Mouse (Mus musculus): ENCODE results near the gene Tspo2.
A peak's percentile ranks its signal among the peaks of the same experiment; 100 is the strongest.

Tspo2 gene

DNA sequence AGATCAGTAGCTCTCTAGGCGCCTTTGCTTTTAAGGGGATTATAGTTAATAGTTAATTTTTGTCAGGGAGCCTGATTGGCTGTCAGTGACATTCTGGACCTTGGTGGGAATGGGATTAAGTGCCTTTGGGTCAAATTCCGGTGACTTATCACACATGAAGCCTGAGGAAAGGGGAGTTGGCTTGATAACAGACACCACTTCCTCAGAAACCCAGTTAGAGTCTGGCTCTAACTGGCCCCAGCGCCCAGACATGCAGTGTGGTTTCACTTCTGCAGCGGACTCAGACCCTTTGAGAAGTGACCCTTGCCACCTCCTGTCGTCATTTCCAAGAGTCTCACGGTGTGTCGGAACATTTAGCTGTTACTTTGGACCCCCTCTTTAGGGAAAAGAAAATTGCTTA is 33.1 kb downstream of the Tspo2 start:
- no peak for DNase-seq (ENCODE audit: low read depth, low spot score)

DNA sequence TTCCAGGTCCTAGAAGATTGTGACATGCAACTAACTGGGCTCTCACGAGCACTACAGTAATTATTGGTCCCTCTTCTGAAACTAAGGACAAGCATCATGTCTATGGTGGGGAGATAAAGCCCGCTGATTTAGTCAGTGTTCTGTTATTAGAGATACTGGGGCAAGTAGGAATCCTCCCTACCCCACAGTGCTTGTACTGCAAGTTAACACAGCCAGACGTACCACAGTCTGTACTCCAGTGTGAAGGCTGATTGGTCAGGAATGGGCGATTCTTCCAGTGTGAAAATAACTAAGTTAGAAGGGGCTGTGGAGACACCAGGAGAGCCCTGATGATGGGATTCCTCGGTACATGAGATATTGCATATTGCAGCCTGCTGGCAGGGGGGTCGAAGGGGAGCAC is 33.8 kb downstream of the Tspo2 start:
- DNase-seq (ENCODE audit: low read depth, low spot score), result no peak

DNA sequence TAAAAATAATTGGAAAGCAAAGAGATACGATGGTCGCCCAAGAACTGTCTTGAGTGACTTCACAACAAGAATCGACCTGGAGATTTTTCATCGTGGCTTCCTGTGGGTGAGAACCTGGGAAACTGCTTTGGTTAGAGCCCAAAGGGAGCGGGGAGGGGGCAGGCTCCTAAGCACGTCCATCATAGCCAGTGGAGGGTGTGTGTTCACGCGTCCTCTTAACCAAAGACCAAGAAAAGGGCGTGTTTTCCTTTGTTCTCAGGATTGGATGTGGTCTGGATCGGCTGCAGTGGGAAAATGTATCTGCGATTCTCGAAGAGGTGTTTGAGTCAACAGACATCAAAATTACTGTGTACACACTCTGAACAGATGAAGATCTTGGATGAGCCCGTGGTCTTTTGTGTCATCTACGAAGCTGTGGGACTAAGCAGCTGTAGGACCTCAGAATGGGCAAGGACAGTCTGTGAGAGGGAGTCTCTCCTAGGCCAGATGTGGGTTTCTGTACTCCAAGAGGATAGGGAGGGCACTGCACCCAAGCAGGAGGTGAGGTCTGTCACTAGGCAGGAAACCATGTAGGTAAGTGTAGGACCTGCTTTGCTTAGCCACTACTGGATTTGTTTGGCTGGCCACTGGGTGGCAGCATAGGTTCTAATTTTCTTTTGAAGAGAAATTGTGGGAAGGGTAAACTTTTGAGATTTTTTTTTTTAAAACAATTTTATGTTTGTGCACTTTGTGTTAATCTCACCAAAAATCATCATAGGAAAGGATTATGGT is 34.7 kb downstream of the Tspo2 start:
- peak; percentile 93 for DNase-seq (ENCODE audit: low read depth, low spot score)

DNA sequence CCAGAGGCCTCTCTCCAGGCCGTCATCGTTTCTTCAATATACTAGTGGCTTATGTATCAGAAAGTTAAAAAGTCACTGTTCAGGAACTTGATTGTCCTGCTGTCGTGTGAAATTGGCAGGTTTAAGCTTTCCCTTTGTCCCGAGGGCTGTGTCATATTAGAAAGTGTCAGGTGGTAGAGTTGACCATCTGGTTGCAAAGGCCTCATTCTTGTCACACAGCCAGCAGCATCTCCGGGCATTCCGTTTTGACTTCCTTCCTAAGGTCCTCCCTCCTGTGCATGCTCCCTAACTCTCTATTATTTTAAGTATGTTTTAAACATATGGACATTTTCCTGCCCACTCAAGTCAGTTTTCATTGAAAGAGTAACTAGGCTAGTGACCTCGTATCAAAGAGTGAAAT is 35.3 kb downstream of the Tspo2 start:
- no peak for DNase-seq (ENCODE audit: low read depth, low spot score)

DNA sequence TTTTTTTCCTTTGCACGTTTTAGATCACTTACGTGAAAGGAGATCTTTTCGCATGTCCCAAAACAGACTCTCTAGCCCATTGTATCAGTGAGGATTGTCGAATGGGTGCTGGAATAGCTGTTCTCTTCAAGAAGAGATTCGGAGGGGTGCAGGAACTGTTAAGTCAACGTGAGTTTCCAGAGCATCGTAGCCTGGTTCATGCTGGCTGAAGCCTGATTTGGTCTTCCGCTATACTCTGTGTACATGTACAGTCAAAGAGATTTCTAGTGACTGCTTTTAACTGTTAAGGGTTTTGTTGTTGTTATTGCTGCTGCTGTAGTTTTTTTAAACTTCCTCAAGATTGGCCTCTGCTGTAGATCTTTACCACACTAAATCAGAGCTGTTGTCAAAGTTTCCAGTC is 40.1 kb downstream of the Tspo2 start:
- DNase-seq (ENCODE audit: low read depth, low spot score), result no peak

DNA sequence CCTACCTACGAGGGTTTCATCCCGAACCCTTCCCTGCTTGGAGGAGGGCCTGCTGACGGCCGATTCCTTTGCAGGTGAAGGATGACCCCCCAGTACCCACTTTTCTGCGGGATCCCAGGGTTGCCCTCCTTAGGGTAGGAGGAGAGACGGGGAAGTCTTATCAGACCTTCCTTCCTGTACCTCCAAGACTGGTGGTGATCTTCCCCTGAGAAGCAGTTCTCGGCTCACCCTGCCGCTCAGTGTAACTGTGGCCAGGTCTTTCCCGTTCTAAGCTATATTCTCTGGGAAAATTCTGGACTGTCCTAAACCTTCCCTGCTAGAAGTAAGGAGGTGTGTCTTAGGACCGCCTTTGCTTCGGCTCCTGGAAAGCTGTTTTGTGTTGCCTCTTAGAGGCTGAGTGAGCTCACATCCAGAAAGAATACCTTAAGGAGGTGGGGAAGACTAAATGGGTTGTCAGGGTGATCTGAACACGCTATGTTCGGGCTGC is 41.0 kb downstream of the Tspo2 start:
- DNase-seq (ENCODE audit: low read depth, low spot score), result peak; percentile 75

DNA sequence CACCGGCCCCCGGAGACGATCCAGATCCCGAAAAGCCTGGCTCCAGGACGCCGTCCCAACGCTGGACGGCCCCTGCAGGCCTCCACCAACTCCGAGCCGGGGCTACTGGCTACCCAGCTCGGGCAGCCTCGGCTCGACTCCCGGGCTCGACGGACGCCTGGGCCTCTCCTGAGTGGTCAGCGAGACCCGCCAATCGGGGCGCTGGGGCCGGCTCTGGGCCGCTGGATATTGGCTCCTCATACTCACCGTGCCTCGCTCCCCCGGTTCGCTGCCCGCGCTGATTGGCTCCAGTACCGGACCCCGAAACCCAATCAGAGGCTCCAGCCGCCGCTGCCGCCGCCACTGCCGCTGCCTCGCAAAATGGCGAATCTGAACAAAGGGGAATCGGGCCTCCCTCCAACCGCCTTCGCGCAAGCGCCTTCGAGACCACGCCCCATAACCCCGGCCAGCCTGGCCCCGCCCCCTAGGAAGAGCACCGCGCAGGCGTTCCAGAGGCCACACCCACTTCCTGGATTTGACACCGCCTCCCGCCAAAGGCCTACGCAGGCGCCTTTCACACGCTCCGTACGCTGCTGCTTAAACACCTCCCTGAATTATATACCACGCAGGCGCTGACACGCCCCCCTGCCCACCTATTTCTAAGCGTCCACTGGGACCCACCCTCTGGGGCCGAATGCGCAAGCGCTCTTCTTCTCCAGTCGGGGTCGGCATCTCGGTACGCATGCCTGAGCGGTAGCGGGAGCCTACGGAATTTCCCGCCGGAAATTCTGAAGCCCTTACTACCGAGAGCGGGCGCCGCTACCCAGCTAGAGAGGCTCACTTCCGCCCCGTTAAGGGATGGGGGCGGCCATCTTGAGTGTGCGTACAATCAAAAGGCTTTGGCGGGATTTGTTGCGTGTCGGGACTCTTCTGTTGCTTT is 41.7 kb downstream of the Tspo2 start, which contains the start of the genes Nfya and Oard1:
Gene Nfya, minus strand, starts transcription at position 527 of the 919 bp plus-strand sequence.
Gene Oard1, plus strand, starts transcription at position 635 of the 919 bp plus-strand sequence.
- DNase-seq (ENCODE audit: low read depth, low spot score), result peak; percentile 100

DNA sequence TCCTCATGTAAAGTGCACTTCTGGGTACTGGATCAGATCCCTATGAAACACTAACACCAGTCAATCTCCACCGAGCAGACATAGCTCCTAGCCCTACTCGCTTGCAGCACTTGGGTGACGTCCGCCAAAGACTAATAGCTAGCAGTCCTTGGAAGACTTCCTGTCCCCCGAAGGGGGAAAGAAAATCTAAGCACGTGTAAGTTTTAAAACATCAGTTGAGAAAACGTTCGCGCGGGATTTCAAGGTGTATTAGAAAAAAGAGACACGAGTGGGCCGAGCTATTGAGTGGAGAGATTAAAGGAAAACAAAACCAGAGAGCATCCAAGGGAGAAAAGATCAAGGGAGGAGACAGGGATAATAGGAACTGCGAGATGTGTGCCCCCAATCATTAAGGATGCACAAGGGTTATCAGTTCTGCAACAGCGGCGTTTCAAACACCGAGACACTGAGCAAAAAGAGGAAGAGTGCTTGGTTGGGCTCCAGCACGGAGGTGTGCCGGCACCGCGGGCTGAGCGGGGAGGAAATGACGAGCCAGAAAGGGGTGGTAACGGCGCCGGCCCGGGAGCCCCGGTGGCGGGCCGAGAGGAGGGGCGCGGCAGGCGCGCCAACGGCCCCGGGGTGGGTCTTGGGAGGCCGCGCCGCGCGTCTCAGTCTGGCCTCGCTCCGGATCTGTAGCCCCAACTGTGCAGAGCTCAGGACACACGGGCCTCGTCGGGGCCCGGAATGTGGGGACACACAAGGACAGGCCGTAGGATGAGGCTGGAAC is 42.6 kb downstream of the Tspo2 start:
- peak; percentile 69 for DNase-seq (ENCODE audit: low read depth, low spot score)

DNA sequence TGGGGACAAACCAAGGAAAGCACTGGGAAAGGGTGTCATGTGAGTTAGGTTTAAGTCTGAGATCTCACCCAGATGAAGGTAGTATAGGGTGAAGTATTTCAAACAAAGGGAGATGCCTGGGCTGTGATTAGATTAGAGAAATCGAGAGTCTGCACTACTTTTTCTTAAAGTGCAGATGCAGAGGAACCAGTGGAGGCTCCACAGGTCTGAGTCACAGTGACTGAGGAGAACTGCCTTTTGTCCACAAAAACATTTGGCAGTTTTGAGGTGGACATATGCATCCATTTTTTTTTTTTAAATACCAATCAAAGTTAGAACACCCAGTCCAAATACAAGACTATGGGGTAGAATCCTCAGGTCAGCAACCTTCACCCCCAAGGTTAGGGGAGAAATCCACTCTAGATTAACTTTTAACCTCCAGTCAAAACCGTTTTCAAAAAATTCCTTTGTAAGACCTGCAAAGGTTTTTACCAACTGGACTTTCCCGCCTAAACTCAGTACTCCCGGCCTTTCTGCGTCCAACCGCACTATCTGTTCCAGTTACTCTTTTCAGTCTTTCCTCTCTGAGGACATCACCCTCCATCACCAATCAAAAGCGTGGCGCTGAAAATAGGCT is 43.3 kb downstream of the Tspo2 start:
- no peak for DNase-seq (ENCODE audit: low read depth, low spot score)

DNA sequence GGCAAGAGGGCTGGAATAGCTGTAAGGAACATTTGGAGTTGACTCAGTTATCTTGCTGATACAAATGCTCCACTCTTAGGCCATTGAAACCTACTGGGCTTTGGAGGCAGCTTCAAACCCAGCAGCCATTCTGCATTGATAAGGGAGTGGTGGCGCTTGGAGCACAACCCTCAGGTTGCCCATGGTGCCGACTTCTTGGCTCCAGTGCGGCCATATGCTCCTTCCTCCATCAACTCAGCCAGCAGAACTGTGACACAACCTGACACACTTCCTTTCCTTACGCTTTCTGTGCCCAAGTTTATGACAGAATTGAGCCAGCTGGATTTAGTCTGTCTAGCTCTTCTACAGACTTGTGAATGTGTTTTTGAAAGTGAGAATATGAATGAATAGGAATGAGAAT is 44.2 kb downstream of the Tspo2 start:
- DNase-seq (ENCODE audit: low read depth, low spot score), result no peak

DNA sequence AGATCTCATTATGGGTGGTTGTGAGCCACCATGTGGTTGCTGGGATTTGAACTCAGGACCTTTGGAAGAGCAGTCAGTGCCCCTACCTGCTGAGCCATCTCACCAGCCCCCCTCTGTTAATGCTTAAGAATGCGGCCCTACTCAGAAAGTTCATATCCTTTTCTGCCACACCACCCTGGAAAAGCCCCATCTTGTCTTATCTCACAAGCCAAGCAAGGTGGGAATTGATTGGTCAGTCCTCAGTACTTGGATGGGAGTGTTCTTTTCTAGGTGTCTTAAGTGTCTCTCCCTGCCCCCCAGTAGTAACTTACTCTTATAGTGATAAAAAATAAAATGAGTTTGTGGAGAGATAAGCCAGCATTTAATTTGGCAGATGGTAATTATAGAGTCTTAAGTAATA is 46.6 kb downstream of the Tspo2 start:
- DNase-seq (ENCODE audit: low read depth, low spot score), result no peak

DNA sequence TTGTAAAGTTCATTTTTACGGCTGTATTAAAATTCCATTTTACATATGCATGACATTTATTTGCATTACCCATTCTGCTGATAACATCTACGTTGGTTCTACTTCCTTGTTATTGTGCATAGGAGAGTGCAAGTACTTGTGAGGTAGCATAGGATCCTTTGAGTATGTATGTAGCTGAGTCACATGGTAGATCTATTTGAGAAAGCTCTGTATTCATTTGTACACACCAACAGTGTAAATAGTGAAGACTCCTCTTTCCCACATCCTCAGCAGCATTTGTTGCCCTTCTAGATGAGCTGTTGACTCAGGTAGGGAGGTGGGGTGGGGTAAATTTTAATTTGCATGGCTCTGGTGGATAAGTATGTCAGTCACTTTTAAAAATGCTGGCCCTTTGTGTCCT is 47.5 kb downstream of the Tspo2 start:
- DNase-seq (ENCODE audit: low read depth, low spot score), result no peak

DNA sequence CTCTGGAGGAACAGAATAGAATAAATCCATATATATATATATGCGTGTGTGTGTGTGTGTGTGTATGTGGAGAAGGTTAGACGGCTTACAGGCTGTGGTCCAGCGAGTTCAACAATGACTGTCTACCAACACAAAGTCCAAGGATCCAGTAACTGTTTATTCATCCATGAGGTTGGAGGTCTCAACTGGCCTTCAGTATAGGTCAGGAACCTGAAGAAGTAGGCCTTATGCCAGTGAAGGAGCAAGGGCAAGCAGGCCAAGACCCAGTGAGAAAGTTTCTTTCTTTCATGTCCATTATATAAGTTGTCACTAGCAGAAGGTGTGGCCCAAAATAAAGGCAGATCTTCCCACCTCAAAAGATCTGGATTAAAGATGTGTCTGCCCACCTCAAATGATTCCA is 48.6 kb downstream of the Tspo2 start:
- no peak for DNase-seq (ENCODE audit: low read depth, low spot score)

DNA sequence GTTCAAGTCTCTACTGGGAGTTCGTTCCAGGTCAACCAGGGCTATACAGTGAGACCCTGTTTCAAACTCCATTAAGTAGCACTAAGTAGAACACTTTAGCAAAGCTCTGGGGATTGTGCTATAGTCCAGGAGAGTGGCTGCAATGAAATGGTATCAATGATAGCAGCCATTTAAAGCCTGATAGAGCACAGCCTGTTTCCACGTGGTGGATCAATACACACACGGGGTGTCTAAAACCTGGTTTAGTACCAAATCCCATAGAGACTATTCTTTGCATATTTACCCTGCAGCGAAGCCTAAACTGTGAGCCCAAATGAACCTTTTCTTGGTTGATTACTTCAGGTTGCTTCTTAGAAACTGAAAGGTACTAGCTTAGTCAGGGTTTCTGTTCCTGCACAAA is 49.6 kb downstream of the Tspo2 start:
- no peak for DNase-seq (ENCODE audit: low read depth, low spot score)
